Mouse (Mus musculus): ENCODE results near the gene Polr2a. TPM values are rescaled to one million over a fixed set of nuclear protein-coding genes. Genes with fewer than 3 reads are reported as not detected.

Gene Polr2a
- polyA plus RNA-seq, 1 experiment from 2014 or later, result 61.2 TPM

DNA sequence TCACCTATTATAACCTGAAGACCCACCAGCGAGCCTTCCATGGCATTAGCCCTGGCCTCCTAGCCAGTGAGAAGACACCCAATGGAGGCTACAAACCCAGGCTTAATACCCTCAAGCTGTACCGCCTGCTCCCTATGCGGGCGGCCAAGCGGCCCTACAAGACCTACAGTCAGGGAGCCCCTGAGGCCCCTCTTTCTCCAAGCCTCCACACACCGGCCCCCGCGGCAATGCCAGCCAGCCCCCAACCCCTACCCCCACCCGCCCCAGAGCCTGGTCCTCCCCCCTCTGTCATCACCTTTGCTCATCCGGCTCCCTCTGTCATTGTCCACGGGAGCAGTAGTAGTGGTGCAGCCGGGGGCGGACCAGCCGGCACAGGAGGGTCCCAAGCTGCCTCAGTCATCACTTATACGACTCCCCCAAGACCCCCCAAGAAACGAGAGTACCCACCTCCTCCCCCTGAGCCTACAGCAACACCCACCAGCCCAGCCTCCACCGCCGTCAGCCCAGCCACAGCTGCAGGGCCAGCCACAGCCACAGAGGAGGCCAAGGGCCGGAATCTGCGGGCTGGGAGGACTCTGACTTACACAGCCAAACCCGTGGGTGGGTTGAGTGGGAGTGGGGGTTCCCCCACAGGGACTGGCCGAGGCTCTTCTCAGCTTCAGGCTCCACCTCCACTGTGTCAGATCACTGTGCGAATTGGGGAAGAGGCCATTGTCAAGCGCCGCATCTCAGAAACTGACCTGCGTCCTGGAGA, 19.2 kb upstream of the Polr2a start:
- H3K4me2 ChIP-seq (ENCODE audit: low read depth, low read length, severe bottlenecking), result no peak overlapping the region
- WGBS, result 70% methylated on average over 26 of the region's 26 CpGs
- ATAC-seq (replicated peaks; ENCODE audit: low FRiP score) (no peak), DNase-seq (ENCODE audit: low spot score) (no peak)
- no peaks in the 10 kb centered on the region for H3K27me3 ChIP-seq (ENCODE audit: control insufficient read depth, insufficient read depth, low read length)
- H3K4me1 ChIP-seq (replicated peaks; ENCODE audit: control insufficient read depth, insufficient read depth, low read length), result no peaks in the 10 kb centered on the region
- H3K9me3 ChIP-seq (ENCODE audit: control insufficient read depth, low read length), result no peaks in the 10 kb centered on the region
- H3K27ac ChIP-seq (ENCODE audit: low read depth, low read length), result no peak overlapping the region
- no peak overlapping the region for H3K9ac ChIP-seq (ENCODE audit: low read length)
- H3K36me3 ChIP-seq (ENCODE audit: control insufficient read depth, insufficient read depth, low read length), result no peaks in the 10 kb centered on the region
- H3K4me3 ChIP-seq (ENCODE audit: low read depth, low read length), result no peak overlapping the region

DNA sequence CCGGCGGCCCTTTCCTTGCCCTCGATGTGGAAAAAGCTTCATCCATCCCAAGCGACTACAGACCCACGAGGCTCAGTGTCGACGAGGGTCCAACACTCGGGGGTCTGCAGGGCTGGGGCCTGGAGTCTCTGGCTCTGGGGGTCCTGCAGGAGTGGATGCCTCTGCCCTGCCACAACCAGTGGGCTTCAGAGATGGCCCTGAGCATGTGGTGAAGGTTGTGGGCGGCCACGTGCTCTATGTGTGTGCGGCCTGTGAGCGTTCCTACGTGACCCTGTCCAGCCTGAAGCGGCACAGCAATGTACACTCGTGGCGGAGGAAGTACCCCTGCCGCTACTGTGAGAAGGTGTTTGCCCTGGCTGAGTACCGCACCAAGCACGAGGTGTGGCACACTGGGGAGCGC, 18.1 kb upstream of the Polr2a start:
- ATAC-seq (replicated peaks; ENCODE audit: low FRiP score) (no peak), DNase-seq (ENCODE audit: low spot score) (no peak)
- 85% methylated on average over 20 of the region's 20 CpGs for WGBS
- Histone ChIP-seq H3K27ac (ENCODE audit: low read depth, low read length) (no peak overlapping the region), H3K36me3 (ENCODE audit: control insufficient read depth, insufficient read depth, low read length) (no peaks in the 10 kb centered on the region), H3K4me1 (replicated peaks; ENCODE audit: control insufficient read depth, insufficient read depth, low read length) (no peaks in the 10 kb centered on the region), H3K4me2 (ENCODE audit: low read depth, low read length, severe bottlenecking) (no peak overlapping the region), H3K9ac (ENCODE audit: low read length) (no peak overlapping the region), H3K9me3 (ENCODE audit: control insufficient read depth, low read length) (no peaks in the 10 kb centered on the region), H3K4me3 (ENCODE audit: low read depth, low read length) (no peak overlapping the region), H3K27me3 (ENCODE audit: control insufficient read depth, insufficient read depth, low read length) (no peaks in the 10 kb centered on the region)

DNA sequence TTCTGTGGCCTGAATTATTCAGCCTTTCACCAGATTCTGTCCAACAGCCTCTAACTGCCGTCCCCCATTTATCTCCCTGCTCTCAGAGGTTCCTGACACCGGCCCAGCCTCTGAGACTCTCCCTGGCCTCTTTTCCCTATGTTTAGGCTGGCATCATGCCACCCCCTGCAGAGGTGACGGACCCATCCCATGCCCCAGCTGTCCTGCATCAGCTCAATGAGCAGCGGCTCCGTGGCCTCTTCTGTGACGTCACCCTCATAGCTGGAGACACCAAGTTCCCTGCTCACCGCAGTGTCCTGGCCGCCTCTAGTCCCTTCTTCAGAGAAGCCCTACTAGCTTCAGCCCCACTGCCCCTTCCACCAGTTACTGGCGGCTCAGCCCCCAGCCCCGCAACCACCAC, 17.3 kb upstream of the Polr2a start:
- DNase-seq (ENCODE audit: low spot score) (no peak), ATAC-seq (replicated peaks; ENCODE audit: low FRiP score) (no peak)
- Histone ChIP-seq H3K4me1 (replicated peaks; ENCODE audit: control insufficient read depth, insufficient read depth, low read length) (no peaks in the 10 kb centered on the region), H3K9me3 (ENCODE audit: control insufficient read depth, low read length) (no peaks in the 10 kb centered on the region), H3K4me3 (ENCODE audit: low read depth, low read length) (no peak overlapping the region), H3K27ac (ENCODE audit: low read depth, low read length) (no peak overlapping the region), H3K27me3 (ENCODE audit: control insufficient read depth, insufficient read depth, low read length) (no peaks in the 10 kb centered on the region), H3K36me3 (ENCODE audit: control insufficient read depth, insufficient read depth, low read length) (no peaks in the 10 kb centered on the region), H3K4me2 (ENCODE audit: low read depth, low read length, severe bottlenecking) (no peak overlapping the region), H3K9ac (ENCODE audit: low read length) (no peak overlapping the region)
- whole genome bisulfite sequencing, result 79% methylated on average over 10 of the region's 10 CpGs

DNA sequence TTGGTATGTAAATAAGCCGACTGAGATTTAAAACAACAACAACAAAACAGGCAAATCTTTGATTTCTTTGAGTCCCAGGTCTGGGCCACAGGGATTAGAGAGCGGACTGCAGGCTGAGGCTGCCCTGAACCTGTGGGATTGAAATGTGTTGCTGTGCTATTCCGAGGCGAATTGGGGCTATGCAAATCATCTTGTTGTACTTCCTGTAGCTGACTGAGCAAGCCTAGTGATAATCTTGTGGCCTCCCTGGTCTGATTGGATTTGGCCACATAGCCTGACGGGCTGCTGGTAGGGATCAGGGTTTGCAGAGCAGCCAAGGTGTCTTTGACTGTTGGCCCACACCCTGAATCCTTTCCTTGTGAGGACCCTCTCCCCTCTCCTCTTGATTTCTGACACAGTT, 16.5 kb upstream of the Polr2a start:
- Histone ChIP-seq H3K27me3 (ENCODE audit: control insufficient read depth, insufficient read depth, low read length) (no peaks in the 10 kb centered on the region), H3K9me3 (ENCODE audit: control insufficient read depth, low read length) (no peaks in the 10 kb centered on the region), H3K4me1 (replicated peaks; ENCODE audit: control insufficient read depth, insufficient read depth, low read length) (no peaks in the 10 kb centered on the region), H3K4me3 (ENCODE audit: low read depth, low read length) (no peak overlapping the region), H3K27ac (ENCODE audit: low read depth, low read length) (no peak overlapping the region), H3K9ac (ENCODE audit: low read length) (no peak overlapping the region), H3K4me2 (ENCODE audit: low read depth, low read length, severe bottlenecking) (no peak overlapping the region), H3K36me3 (ENCODE audit: control insufficient read depth, insufficient read depth, low read length) (no peaks in the 10 kb centered on the region)
- WGBS, result 61% methylated on average over 5 of the region's 5 CpGs
- DNase-seq (ENCODE audit: low spot score), result no peak
- ATAC-seq (replicated peaks; ENCODE audit: low FRiP score), result no peak

DNA sequence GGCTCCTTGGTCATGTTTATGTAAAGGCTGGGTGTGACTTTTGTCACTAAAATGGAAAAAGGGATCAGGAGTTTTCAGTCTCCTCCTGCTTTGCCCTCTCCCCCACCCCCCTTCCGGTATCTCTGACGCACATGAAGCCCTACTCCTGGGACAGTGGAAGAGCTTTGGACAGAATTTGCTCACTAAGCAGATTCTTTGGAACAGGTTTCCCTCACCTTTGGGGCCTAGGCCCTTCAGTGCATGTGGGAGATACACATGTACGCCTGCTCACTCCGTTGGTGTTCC, 9.1 kb upstream of the Polr2a start:
- Histone ChIP-seq H3K27ac (ENCODE audit: low read depth, low read length) (no peak overlapping the region), H3K36me3 (ENCODE audit: control insufficient read depth, insufficient read depth, low read length) (no peaks in the 10 kb centered on the region), H3K4me1 (replicated peaks; ENCODE audit: control insufficient read depth, insufficient read depth, low read length) (no peaks in the 10 kb centered on the region; the same call in 1 of the 2 replicates), H3K9ac (ENCODE audit: low read length) (no peak overlapping the region), H3K4me2 (ENCODE audit: low read depth, low read length, severe bottlenecking) (no peak overlapping the region), H3K9me3 (ENCODE audit: control insufficient read depth, low read length) (no peaks in the 10 kb centered on the region), H3K27me3 (ENCODE audit: control insufficient read depth, insufficient read depth, low read length) (no peaks in the 10 kb centered on the region), H3K4me3 (ENCODE audit: low read depth, low read length) (no peak overlapping the region)
- ATAC-seq (replicated peaks; ENCODE audit: low FRiP score) (no peak), DNase-seq (ENCODE audit: low spot score) (no peak)
- 77% methylated on average over 4 of the region's 4 CpGs for WGBS

DNA sequence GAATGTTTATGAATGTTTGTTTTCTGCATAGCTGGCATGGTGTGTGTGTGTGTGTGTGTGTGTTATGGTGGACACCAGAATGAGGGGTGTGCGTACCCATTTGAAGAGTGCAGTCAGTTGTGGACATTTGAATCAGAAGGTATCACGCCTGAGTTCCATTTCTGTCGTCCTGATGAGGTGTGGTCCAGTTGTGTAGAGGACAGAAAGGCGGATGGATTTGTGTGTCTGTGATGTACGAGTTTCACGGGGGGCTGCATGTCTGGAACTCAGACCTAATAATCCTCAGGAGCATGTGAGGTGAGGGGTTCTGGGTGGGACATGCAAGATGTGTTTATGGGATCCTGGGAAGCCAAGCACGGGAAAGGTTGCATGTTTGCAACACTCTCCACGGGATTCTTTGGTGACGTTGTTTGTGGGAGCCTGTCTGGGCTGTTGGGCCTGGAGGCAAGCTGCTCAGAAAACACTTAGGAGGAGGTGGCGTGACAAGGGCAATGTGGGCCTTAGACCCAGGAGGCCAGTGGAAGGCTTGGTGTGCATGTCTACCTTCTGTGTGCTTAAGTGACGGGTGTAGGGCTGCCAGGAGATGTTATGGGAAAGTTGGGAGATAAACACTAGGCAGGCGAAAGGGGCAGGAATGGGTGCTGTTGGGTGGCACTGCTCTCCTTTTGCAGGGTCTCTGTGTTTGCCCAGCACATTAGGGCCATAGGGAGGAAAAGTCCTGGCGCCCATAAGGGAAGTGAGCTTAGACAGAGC, 8.6 kb upstream of the Polr2a start:
- no peak overlapping the region for H3K4me2 ChIP-seq (ENCODE audit: low read depth, low read length, severe bottlenecking)
- no peaks in the 10 kb centered on the region for H3K36me3 ChIP-seq (ENCODE audit: control insufficient read depth, insufficient read depth, low read length)
- no peaks in the 10 kb centered on the region for H3K27me3 ChIP-seq (ENCODE audit: control insufficient read depth, insufficient read depth, low read length)
- 67% methylated on average over 13 of the region's 13 CpGs for WGBS
- no peak overlapping the region for H3K9ac ChIP-seq (ENCODE audit: low read length)
- H3K4me3 ChIP-seq (ENCODE audit: low read depth, low read length), result no peak overlapping the region
- DNase-seq (ENCODE audit: low spot score) (no peak), ATAC-seq (replicated peaks; ENCODE audit: low FRiP score) (no peak)
- H3K4me1 ChIP-seq (replicated peaks; ENCODE audit: control insufficient read depth, insufficient read depth, low read length), result no peaks in the 10 kb centered on the region; the same call in 1 of the 2 replicates
- H3K27ac ChIP-seq (ENCODE audit: low read depth, low read length), result no peak overlapping the region
- H3K9me3 ChIP-seq (ENCODE audit: control insufficient read depth, low read length), result no peaks in the 10 kb centered on the region

DNA sequence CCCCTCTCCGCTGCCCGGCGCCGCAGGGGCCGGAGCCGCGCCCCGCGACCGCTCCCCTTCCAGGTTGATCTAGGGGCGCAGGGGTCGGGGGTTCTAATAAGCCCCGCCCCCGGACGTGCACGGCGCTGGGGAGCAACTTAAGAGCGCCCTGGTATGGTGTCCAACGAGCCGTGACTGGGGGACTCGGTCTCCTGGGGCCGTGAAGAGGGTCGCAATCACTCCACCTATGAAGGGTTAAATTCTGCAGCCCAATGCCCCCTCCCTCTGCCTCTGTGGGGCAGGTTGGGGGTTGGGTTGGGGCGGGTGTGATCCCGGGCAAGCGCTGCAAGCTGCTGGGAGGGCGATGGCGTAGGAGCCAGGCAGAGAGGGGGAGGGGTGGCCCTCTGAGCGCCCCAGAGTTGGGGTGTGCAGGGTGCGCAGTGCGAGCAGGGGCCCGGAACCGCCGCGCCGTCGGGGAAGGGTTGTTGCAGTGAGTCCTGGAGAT, 7.7 kb upstream of the Polr2a start:
- Histone ChIP-seq H3K9me3 (ENCODE audit: control insufficient read depth, low read length) (no peaks in the 10 kb centered on the region), H3K27ac (ENCODE audit: low read depth, low read length) (no peak overlapping the region), H3K4me2 (ENCODE audit: low read depth, low read length, severe bottlenecking) (peak overlapping the region; percentile 88), H3K36me3 (ENCODE audit: control insufficient read depth, insufficient read depth, low read length) (no peaks in the 10 kb centered on the region), H3K9ac (ENCODE audit: low read length) (peak overlapping the region; percentile 86), H3K27me3 (ENCODE audit: control insufficient read depth, insufficient read depth, low read length) (no peaks in the 10 kb centered on the region), H3K4me3 (ENCODE audit: low read depth, low read length) (peak overlapping the region; percentile 81), H3K4me1 (replicated peaks; ENCODE audit: control insufficient read depth, insufficient read depth, low read length) (no peaks in the 10 kb centered on the region; the same call in 1 of the 2 replicates)
- DNase-seq (ENCODE audit: low spot score), result peak; percentile 75
- peak; percentile 80 for ATAC-seq (replicated peaks; ENCODE audit: low FRiP score)
- under 1% methylated on average over 37 of the region's 37 CpGs for WGBS

DNA sequence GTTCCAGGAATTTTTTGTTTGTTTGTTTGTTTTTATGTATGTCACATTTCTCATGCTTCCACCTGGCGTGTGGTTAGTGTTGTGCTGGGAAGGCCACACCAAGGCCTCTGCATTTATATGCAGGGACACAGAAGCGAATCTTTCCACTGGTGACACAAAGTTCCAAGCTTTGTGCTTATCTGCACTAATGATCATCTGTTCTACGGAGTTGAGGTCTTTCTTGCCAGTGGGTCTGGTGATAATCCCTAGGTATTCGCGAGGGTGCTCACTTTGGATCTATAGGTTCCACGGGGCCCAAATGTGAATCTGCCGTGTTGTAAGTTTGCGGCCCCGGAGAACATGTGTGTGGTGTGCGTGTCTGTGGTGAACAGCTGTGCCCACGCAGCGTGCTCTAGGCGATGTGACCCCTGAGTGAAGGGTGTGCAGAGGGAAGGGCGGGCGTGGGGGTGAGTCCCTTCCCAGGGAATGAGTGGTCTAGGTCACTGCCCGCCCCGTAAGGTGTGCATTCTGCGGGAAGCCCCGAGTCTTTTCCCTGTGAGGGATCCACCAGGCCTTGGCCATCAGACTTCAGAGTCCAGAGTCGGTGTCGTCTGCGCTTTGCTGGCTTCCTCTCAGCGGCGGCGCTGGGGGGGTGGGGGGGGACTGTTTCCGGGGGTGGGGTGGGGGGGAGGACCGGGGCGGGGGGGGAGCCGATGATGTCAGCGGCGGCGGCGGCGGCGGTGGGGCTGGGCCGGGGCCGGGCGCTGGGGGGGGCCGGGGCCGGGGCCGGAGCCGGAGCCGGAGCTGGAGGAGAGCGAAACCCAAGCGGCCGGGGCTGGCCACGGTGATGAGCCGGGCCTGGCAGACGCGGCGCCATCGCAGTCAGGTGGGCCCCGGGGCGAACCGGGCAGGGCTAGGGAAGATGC, 7.0 kb upstream of the Polr2a start, which contains the start of gene Zbtb4:
TSS of gene Zbtb4 (plus strand) at position 692 of the 905 bp plus-strand sequence.
- no peak within 1 kb of the TSS for H3K27ac ChIP-seq (ENCODE audit: low read depth, low read length)
- peak within 1 kb of the TSS; percentile 81 for H3K4me3 ChIP-seq (ENCODE audit: low read depth, low read length)
- no peaks in the 10 kb centered on the region for H3K9me3 ChIP-seq (ENCODE audit: control insufficient read depth, low read length)
- peak within 1 kb of the TSS; percentile 86 for H3K9ac ChIP-seq (ENCODE audit: low read length)
- DNase-seq (ENCODE audit: low spot score), result no peak
- H3K27me3 ChIP-seq (ENCODE audit: control insufficient read depth, insufficient read depth, low read length), result no peaks in the 10 kb centered on the region
- peaks cover 4% of the 10 kb centered on the region for H3K4me1 ChIP-seq (replicated peaks; ENCODE audit: control insufficient read depth, insufficient read depth, low read length)
- H3K36me3 ChIP-seq (ENCODE audit: control insufficient read depth, insufficient read depth, low read length), result no peaks in the 10 kb centered on the region
- 19% methylated on average over 52 of the region's 55 CpGs for WGBS
- H3K4me2 ChIP-seq (ENCODE audit: low read depth, low read length, severe bottlenecking), result peak within 1 kb of the TSS; percentile 88
- peak; percentile 73 for ATAC-seq (replicated peaks; ENCODE audit: low FRiP score)
